ENCODE assay signal across 8 mouse cellular contexts in the genomic region with DNA sequence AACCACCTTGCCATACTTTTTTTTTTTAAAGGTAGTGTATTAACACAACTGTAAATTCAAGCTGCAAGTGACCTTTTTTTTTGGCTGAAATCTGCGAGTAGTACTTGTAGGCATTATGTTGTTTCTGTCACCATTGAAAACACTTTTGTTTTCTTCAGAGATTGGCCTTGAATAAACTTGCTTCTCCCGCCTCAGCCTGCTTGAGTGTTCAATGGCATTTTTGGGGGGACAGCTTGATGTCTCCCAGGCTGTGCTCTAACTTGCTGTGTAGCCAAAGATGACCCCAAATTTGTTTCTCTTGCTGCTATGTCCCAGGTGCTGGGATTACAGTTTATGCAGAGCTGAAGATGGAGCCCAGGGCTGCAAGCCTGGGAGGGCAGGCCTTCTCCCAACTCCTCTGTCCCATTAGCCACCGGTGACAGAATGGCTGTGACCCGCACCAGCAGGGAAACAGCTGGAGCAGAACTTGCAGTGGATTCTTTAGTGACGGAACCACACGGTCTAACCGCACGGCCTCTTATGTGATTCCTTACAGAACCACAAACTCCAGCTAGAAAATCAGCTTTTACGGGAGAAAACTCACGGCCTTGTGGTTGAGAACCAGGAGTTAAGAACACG. TPM values are rescaled to one million over a fixed set of nuclear protein-coding genes. Genes with fewer than 3 reads are reported as not detected.
DNase-seq lines count a peak whose midpoint lies in the region; ATAC-seq and TF ChIP-seq lines count a peak whose summit lies in the region.

No protein-coding gene starts in this region.

- 0 out of 2 replicates have a peak, but pooled peaks cover 3% of the 10 kb centered on the region for H3K4me1 ChIP-seq in heart, postnatal 0 days (ENCODE audit: control insufficient read depth, insufficient read depth)
- peaks cover 7% of the 10 kb centered on the region for H3K4me1 ChIP-seq in cortical plate, adult 2 months (ENCODE audit: control insufficient read depth, insufficient read depth, low read length)
- peaks cover 10% of the 10 kb centered on the region for H3K4me1 ChIP-seq in intestine, embryonic 14.5 days (replicated peaks; ENCODE audit: control insufficient read depth, insufficient read depth, low read length)
- peaks cover 26% of the 10 kb centered on the region for H3K4me1 ChIP-seq in midbrain, embryonic 13.5 days (replicated peaks)

- WGBS in heart, postnatal 0 days = 87% methylated on average over 11 of the region's 11 CpGs
- WGBS in intestine, embryonic 14.5 days = 88% methylated on average over 11 of the region's 11 CpGs
- 91% methylated on average over 11 of the region's 11 CpGs for whole genome bisulfite sequencing in midbrain, embryonic 13.5 days

- H3K4me2 ChIP-seq in heart, postnatal 0 days (ENCODE audit: low read depth, low read length) = peak overlapping the region; percentile 68
- peak overlapping the region; percentile 63 for H3K4me2 ChIP-seq in intestine, embryonic 14.5 days (ENCODE audit: low read length)
- peak overlapping the region; percentile 72 for H3K4me2 ChIP-seq in midbrain, embryonic 13.5 days (replicated peaks)

- H3K27me3 ChIP-seq in heart, postnatal 0 days (ENCODE audit: control insufficient read depth, insufficient read depth, low read length) = no peaks in the 10 kb centered on the region
- no peaks in the 10 kb centered on the region for H3K27me3 ChIP-seq in intestine, embryonic 14.5 days (replicated peaks; ENCODE audit: control insufficient read depth, insufficient read depth, low read length)
- H3K27me3 ChIP-seq in midbrain, embryonic 13.5 days = no peaks in the 10 kb centered on the region

- H3K9ac ChIP-seq in heart, postnatal 0 days (replicated peaks; ENCODE audit: low read depth, low read length) = 0 out of 2 replicates have a peak overlapping the region, but pooled peaks have one; percentile 91
- no peak overlapping the region; the same call in 1 of the 2 replicates for H3K9ac ChIP-seq in intestine, embryonic 14.5 days (ENCODE audit: low read length)
- H3K9ac ChIP-seq in midbrain, embryonic 13.5 days (replicated peaks) = peak overlapping the region; percentile 28; the same call in 1 of the 2 replicates

- H3K4me3 ChIP-seq in heart, postnatal 0 days (ENCODE audit: low read depth, low read length) = peak overlapping the region; percentile 94
- peak overlapping the region; percentile 94; the same call in 1 of the 2 replicates for H3K4me3 ChIP-seq in cortical plate, adult 2 months (ENCODE audit: insufficient read depth, low read length)
- H3K4me3 ChIP-seq in intestine, embryonic 14.5 days (ENCODE audit: low read depth, low read length) = peak overlapping the region; percentile 93; the same call in 1 of the 2 replicates
- H3K4me3 ChIP-seq in midbrain, embryonic 13.5 days (replicated peaks) = peak overlapping the region; percentile 98; the same call in 1 of the 2 replicates

- ATAC-seq in heart, postnatal 0 days (ENCODE audit: insufficient read depth, low read depth) = no peak
- ATAC-seq in intestine, embryonic 14.5 days (replicated peaks; ENCODE audit: low FRiP score, low TSS enrichment, low read depth) = no peak
- no peak for ATAC-seq in midbrain, embryonic 13.5 days

- no peaks in the 10 kb centered on the region for H3K9me3 ChIP-seq in heart, postnatal 0 days (replicated peaks; ENCODE audit: control insufficient read depth, low read length)
- H3K9me3 ChIP-seq in intestine, embryonic 14.5 days (ENCODE audit: control insufficient read depth, low read length) = no peaks in the 10 kb centered on the region
- H3K9me3 ChIP-seq in midbrain, embryonic 13.5 days = no peaks in the 10 kb centered on the region

- H3K36me3 ChIP-seq in heart, postnatal 0 days (replicated peaks; ENCODE audit: control insufficient read depth, insufficient read depth, low read length) = peaks cover 48% of the 10 kb centered on the region
- peaks cover 56% of the 10 kb centered on the region for H3K36me3 ChIP-seq in intestine, embryonic 14.5 days (ENCODE audit: control insufficient read depth, insufficient read depth, low read length)
- H3K36me3 ChIP-seq in midbrain, embryonic 13.5 days = peaks cover 50% of the 10 kb centered on the region

- TF ChIP-seq POLR2A in cortical plate, adult 2 months (IDR thresholded peaks at IDR 0.05; ENCODE audit: extremely low read depth, insufficient read depth, low read length) = no peak

- H3K27ac ChIP-seq in heart, postnatal 0 days (ENCODE audit: low read depth) = no peak overlapping the region
- H3K27ac ChIP-seq in cortical plate, adult 2 months (ENCODE audit: insufficient read depth, low read length) = no peak overlapping the region
- H3K27ac ChIP-seq in intestine, embryonic 14.5 days (ENCODE audit: low read depth) = no peak overlapping the region
- H3K27ac ChIP-seq in midbrain, embryonic 13.5 days = no peak overlapping the region

- TF ChIP-seq EP300 in heart, postnatal 0 days (IDR thresholded peaks at IDR 0.05; ENCODE audit: low read depth) = no peak

- intact Hi-C loops in heart, postnatal 36 days (cut with DNase I) = loop anchor here (1.0 to 2.0 kb wide), 2 partner anchors 16 to 38 kb away; no protein-coding TSS in a partner anchor

- DNase-seq in heart, postnatal 0 days (ENCODE audit: low spot score) = no peak
- DNase-seq in heart, postnatal 36 days = no peak
- no peak for DNase-seq in intestine, embryonic 14.5 days (ENCODE audit: low spot score)
- DNase-seq in cerebellum, postnatal 36 days = no peak
- no peak for DNase-seq in layer of hippocampus, postnatal 14 days (ENCODE audit: low spot score in 2 of 2)
- DNase-seq in spleen, postnatal 10 days (ENCODE audit: low spot score in 2 of 2) = no peak

- no peak for TF ChIP-seq CTCF in heart, postnatal 0 days (IDR thresholded peaks at IDR 0.05; ENCODE audit: low read depth)
- TF ChIP-seq CTCF in cortical plate, adult 2 months (IDR thresholded peaks at IDR 0.05; ENCODE audit: extremely low read depth, insufficient read depth, low read length) = no peak

RNA-seq across cellular contexts. Expression of a gene that starts 2.4 kb away (rescaled TPM):
- total RNA-seq in heart, postnatal 0 days (2014; rRNA removed; ENCODE audit: low replicate concordance) = 84.9 and 90.7 TPM in 2 replicates
- polyA plus RNA-seq in heart, postnatal 0 days (2015; fragmentation: Nextera tagmentation; extraction: Ambion mirVana) = 70.7 and 96.1 TPM in 2 replicates
- 10 to 100 TPM; 59.2 to 65.2 TPM for total RNA-seq in heart, postnatal 36 days (2021)
- polyA plus RNA-seq in cortical plate, adult 2 months (2012; rRNA removed) = 64.8 and 72.8 TPM in 2 replicates
- 168 and 202 TPM in 2 replicates for polyA plus RNA-seq in intestine, embryonic 14.5 days (2014; fragmentation: Nextera tagmentation; extraction: Ambion mirVana)
- polyA plus RNA-seq in midbrain, embryonic 13.5 days (2015; fragmentation: Nextera tagmentation; extraction: Ambion mirVana) = 106 and 118 TPM in 2 replicates
- 10 to 100 TPM; 72.9 to 88.1 TPM for total RNA-seq in layer of hippocampus, postnatal 14 days (2021)

RNA-seq across cellular contexts. Expression of a gene that starts 19.1 kb away (rescaled TPM):
- 9.7 and 12.5 TPM in 2 replicates for total RNA-seq in heart, postnatal 0 days (2014; rRNA removed; ENCODE audit: low replicate concordance)
- 7.3 and 8.2 TPM in 2 replicates for polyA plus RNA-seq in heart, postnatal 0 days (2015; fragmentation: Nextera tagmentation; extraction: Ambion mirVana)
- total RNA-seq in heart, postnatal 36 days (2021) = 10 to 100 TPM; 19.5 to 23.2 TPM
- polyA plus RNA-seq in cortical plate, adult 2 months (2012; rRNA removed) = 9.5 and 9.9 TPM in 2 replicates
- 16.8 and 17.3 TPM in 2 replicates for polyA plus RNA-seq in intestine, embryonic 14.5 days (2014; fragmentation: Nextera tagmentation; extraction: Ambion mirVana)
- 13.3 and 15.3 TPM in 2 replicates for polyA plus RNA-seq in midbrain, embryonic 13.5 days (2015; fragmentation: Nextera tagmentation; extraction: Ambion mirVana)
- 10 to 100 TPM in 1 of 2 experiments, 1 to 10 TPM in 1; 8.8 to 12.1 TPM for total RNA-seq in layer of hippocampus, postnatal 14 days (2021)

RNA-seq across cellular contexts. Expression of a gene that starts 46.6 kb away (rescaled TPM):
- not detected in 2 replicates for total RNA-seq in heart, postnatal 0 days (2014; rRNA removed; ENCODE audit: low replicate concordance)
- not detected in 2 replicates for polyA plus RNA-seq in heart, postnatal 0 days (2015; fragmentation: Nextera tagmentation; extraction: Ambion mirVana)
- total RNA-seq in heart, postnatal 36 days (2021) = not detected
- polyA plus RNA-seq in cortical plate, adult 2 months (2012; rRNA removed) = not detected in 2 replicates
- not detected in 2 replicates for polyA plus RNA-seq in intestine, embryonic 14.5 days (2014; fragmentation: Nextera tagmentation; extraction: Ambion mirVana)
- polyA plus RNA-seq in midbrain, embryonic 13.5 days (2015; fragmentation: Nextera tagmentation; extraction: Ambion mirVana) = not detected in 2 replicates
- total RNA-seq in layer of hippocampus, postnatal 14 days (2021) = not detected
